Mouse (Mus musculus) liver, adult 2 months (tissue): ENCODE results near the gene Gna15. TPM values are rescaled to one million over a fixed set of nuclear protein-coding genes. Genes with fewer than 3 reads are reported as not detected.

Experiments
- DNase-seq: peaks from one replicate; pipeline ENCODE4 v3.0.0-alpha.2; 2011; ENCODE audit warnings: low read depth, low spot score; ENCODE audit errors: extremely low read depth
- H3K27ac ChIP-seq: fragments of 200-500 bp; replicated peaks from 2 replicates; pipeline ENCODE4 v1.5.1; 2012; ENCODE audit warnings: low read depth, mild to moderate bottlenecking, control low read depth, inconsistent platforms, low read length; ENCODE audit not compliant: insufficient read depth
- H3K27me3 ChIP-seq: fragments of 200-500 bp; 2 replicates; pipeline ENCODE4 v1.6.1; 2012; ENCODE audit warnings: mild to moderate bottlenecking, moderate library complexity, low read length, inconsistent platforms; ENCODE audit not compliant: control insufficient read depth, insufficient read depth
- H3K36me3 ChIP-seq: fragments of 200-500 bp; 2 replicates; pipeline ENCODE4 v1.6.1; 2012; ENCODE audit warnings: low read length, inconsistent platforms; ENCODE audit not compliant: control insufficient read depth, insufficient read depth
- H3K4me1 ChIP-seq: fragments of 200-500 bp; 2 replicates; pipeline ENCODE4 v1.6.1; 2011; ENCODE audit warnings: low read length; ENCODE audit not compliant: control insufficient read depth, insufficient read depth
- H3K4me3 ChIP-seq: fragments of 200-500 bp; 2 replicates; pipeline ENCODE4 v1.5.1; 2011; ENCODE audit warnings: low read depth, mild to moderate bottlenecking, control low read depth, low read length, moderate library complexity; ENCODE audit not compliant: insufficient read depth
- H3K79me2 ChIP-seq: fragments of 200-500 bp; 2 replicates; pipeline ENCODE4 v1.6.1; 2012; ENCODE audit warnings: inconsistent platforms, mild to moderate bottlenecking, low read length, moderate library complexity; ENCODE audit not compliant: control insufficient read depth, insufficient read depth
- H3K9ac ChIP-seq: fragments of 200-500 bp; 2 replicates; pipeline ENCODE4 v1.6.1; 2012; ENCODE audit warnings: low read depth, mild to moderate bottlenecking, control low read depth, inconsistent platforms, low read length
- CTCF ChIP-seq: fragments of 200-500 bp; IDR thresholded peaks from 2 replicates; pipeline ENCODE4 v1.5.1; 2011; ENCODE audit warnings: low read depth, low read length, control low read depth
- POLR2A ChIP-seq: fragments of 200-500 bp; IDR thresholded peaks from 2 replicates; pipeline ENCODE4 v1.6.1; 2011; ENCODE audit warnings: low read length, control low read depth; ENCODE audit not compliant: insufficient read depth; ENCODE audit errors: extremely low read depth
- WGBS: fragments of 180-500 bp; shearing (Covaris S2); methylation state at CpG from one replicate; pipeline ENCODE4 v1.1.7; 2018; 5-methylcytosine and 5-hydroxymethylcytosine counted together
- polyA plus RNA-seq: library from polyadenylated mRNA; depleted of rRNA; stranded (reverse); fragments of >200 nt; gene quantifications from 2 replicates; pipeline ENCODE4 v1.2.3, GENCODE M21; 2012
- total RNA-seq: library from RNA; depleted of rRNA; stranded (reverse); fragments of >200 nt; gene quantifications from 2 replicates; pipeline ENCODE4 v1.2.3, GENCODE M21; 2014

Gna15 gene
- total and polyA plus RNA-seq, 2 experiments = 0.64 to 1.1 TPM

GRCm38 (mm10) chr10:81494260-81495041, 29.6 kb downstream of the Gna15 start:
- no peaks in the 10 kb centered on the region for H3K27me3 ChIP-seq
- TF ChIP-seq CTCF = no peak
- TF ChIP-seq POLR2A = no peak
- peaks cover 9% of the 10 kb centered on the region for H3K4me1 ChIP-seq
- H3K36me3 ChIP-seq = no peaks in the 10 kb centered on the region; the same call in 1 of the 2 replicates
- WGBS = 69% methylated on average over 11 of the region's 11 CpGs
- H3K9ac ChIP-seq = no peak overlapping the region
- H3K27ac ChIP-seq = no peak overlapping the region
- DNase-seq = no peak
- H3K4me3 ChIP-seq = no peak overlapping the region
- peaks cover 17% of the 10 kb centered on the region; the same call in 1 of the 2 replicates for H3K79me2 ChIP-seq

DNA sequence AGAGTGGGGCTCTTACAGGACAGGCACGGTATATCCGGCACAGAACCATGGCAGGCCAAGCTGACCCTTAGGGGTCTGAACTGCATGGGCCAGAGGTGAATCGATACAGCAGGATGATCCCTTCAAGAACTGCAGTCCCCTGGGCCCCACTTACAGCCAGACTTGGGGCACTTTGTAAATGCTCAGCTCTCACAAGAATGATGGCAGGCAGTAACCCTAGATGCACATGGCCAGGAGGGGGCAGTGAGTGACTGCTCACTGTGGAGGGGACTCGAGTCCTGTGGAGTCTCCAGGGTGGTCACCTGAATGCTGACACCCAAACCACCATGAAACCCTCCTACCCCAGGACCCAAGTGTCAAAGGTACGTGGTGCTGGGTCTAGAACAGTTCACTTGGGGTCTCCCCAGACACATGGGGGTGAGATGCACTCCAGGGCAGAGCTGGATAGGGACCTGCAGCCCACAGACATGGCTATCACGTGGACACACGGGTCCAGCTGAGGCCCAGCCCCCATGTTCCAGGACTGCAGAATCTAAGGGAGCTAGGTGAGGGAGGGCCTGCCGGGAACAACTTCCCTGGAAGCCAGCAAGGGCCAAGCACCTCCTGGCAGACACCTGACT, 30.3 kb downstream of the Gna15 start:
- Histone ChIP-seq H3K36me3 (no peaks in the 10 kb centered on the region; the same call in 1 of the 2 replicates), H3K9ac (no peak overlapping the region), H3K4me3 (no peak overlapping the region), H3K79me2 (peaks cover 17% of the 10 kb centered on the region; the same call in 1 of the 2 replicates), H3K4me1 (peaks cover 9% of the 10 kb centered on the region), H3K27ac (no peak overlapping the region), H3K27me3 (no peaks in the 10 kb centered on the region)
- WGBS = 84% methylated on average over 8 of the region's 8 CpGs
- TF ChIP-seq CTCF (peak; percentile 15; the same call in 1 of the 2 replicates), POLR2A (no peak)
- DNase-seq = no peak

DNA sequence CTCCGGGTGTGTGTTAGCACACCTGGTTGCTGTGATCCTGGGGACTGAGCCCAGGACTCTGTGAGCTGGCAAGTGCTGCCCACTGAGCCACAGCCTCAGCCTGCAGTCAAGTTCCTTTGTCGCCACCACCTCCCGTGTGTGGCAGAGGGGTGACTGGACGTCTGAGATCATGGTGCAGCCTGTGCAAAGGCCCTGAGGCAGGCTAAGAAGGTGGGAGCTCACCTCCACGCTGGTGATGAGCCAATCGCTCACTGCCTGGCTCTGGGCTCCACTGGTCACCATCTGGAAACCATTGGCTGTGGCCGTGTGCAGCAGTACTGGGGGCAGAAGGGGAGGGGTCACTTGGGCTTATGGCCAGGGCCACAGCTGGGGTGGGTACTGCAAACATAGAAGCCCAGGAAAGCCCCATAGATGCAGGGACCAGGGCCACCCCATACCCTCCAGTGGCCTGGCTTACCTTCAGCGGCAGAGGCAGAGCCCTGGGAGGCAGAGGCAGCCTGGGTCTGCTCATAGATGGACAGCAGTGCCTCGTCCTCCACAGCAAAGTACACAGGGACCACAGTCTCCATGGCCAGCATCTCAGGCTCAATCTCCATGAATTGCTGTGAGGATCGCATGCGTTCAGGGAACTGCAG, 31.3 kb downstream of the Gna15 start:
- no peak for DNase-seq
- Histone ChIP-seq H3K9ac (no peak overlapping the region), H3K27me3 (no peaks in the 10 kb centered on the region), H3K4me1 (peaks cover 9% of the 10 kb centered on the region), H3K79me2 (peaks cover 17% of the 10 kb centered on the region; the same call in 1 of the 2 replicates), H3K4me3 (no peak overlapping the region), H3K27ac (no peak overlapping the region), H3K36me3 (no peaks in the 10 kb centered on the region; the same call in 1 of the 2 replicates)
- no peak for TF ChIP-seq CTCF
- no peak for TF ChIP-seq POLR2A
- 97% methylated on average over 11 of the region's 11 CpGs for WGBS

DNA sequence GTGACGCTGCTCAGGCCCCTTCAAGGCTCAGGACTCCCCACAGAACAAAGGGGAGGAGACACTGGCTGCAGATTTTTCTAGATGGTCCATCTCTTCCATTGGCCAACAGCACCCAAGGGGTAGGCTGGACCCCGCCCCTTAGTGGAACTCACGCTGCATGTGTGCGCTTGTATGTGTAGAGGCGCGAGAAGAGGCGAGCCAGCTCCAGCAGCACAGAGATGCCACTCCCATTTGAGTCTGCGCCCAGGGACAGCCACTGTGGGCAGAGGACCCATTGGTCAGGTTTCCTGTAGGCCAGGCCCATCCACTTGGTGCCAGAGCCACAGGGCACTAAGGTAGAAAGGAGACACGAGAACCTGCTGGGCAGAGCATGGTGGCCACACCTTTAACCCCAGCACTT, 33.0 kb downstream of the Gna15 start:
- peaks cover 9% of the 10 kb centered on the region for H3K4me1 ChIP-seq
- H3K79me2 ChIP-seq = peaks cover 16% of the 10 kb centered on the region; the same call in 1 of the 2 replicates
- peaks cover 2% of the 10 kb centered on the region; the same call in 1 of the 2 replicates for H3K36me3 ChIP-seq
- H3K27ac ChIP-seq = no peak overlapping the region
- no peak overlapping the region for H3K9ac ChIP-seq
- DNase-seq = no peak
- WGBS = 88% methylated on average over 9 of the region's 9 CpGs
- no peak overlapping the region for H3K4me3 ChIP-seq
- no peaks in the 10 kb centered on the region for H3K27me3 ChIP-seq
- TF ChIP-seq POLR2A (no peak), CTCF (no peak)

DNA sequence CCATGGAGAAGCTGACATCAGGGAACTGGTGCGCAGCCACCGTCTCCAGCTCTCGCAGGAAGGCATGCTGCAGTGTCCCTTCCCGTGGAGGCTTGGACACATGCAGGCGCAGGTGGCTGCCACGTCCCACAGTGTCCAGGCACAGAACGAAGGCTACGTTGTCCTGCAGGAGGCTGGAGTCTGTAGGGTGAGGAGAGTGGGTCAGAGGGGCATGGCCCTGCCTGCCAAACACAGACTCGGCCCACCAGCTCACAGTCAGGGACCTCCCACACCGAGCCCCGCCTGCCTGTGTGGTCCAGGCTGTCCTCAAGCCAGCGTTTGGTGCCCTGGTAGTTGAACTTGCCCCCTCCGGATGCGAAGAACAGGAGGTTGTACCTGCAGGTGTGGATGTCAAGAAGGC, 34.1 kb downstream of the Gna15 start:
- DNase-seq = no peak
- 87% methylated on average over 14 of the region's 14 CpGs for WGBS
- no peak overlapping the region for H3K9ac ChIP-seq
- H3K4me3 ChIP-seq = no peak overlapping the region
- peaks cover 6% of the 10 kb centered on the region for H3K4me1 ChIP-seq
- TF ChIP-seq CTCF (no peak), POLR2A (no peak)
- H3K79me2 ChIP-seq = peaks cover 5% of the 10 kb centered on the region; the same call in 1 of the 2 replicates
- H3K27ac ChIP-seq = no peak overlapping the region
- no peaks in the 10 kb centered on the region for H3K27me3 ChIP-seq
- peaks cover 2% of the 10 kb centered on the region; the same call in 1 of the 2 replicates for H3K36me3 ChIP-seq
